Mouse (Mus musculus): ENCODE data around the gene Park7. TPM values are rescaled to one million over a fixed set of nuclear protein-coding genes. Genes with fewer than 3 reads are reported as not detected.

Gene Park7
- total and polyA plus RNA-seq, 3 experiments = 337 to 555 (median 495) TPM

GRCm38 (mm10) chr4:150896896-150897624 is 17.2 kb downstream of the Park7 start:
- TF ChIP-seq MAX (IDR thresholded peaks at IDR 0.05; ENCODE audit: low read length) (no peak), ZKSCAN1 (IDR thresholded peaks at IDR 0.05; ENCODE audit: borderline replicate concordance, low read depth, low read length) (no peak)
- peaks cover 0 to 22% of the 10 kb centered on the region in 2 experiments; a peak in 2 of 4 replicates for H3K4me1 ChIP-seq (ENCODE audit: control insufficient read depth in 1 of 2, insufficient read depth in 2 of 2)
- dilution Hi-C loops (cut with MboI; ENCODE audit: extremely low pct_ligation_motif_present, extremely low pct_unique_long_range_greater_than_20kb, low sequenced_read_pairs) = no loop called here
- no peak overlapping the region for H3K27ac ChIP-seq (ENCODE audit: insufficient read depth, low read depth)
- no peaks in the 10 kb centered on the region for H3K27me3 ChIP-seq (replicated peaks)
- no peak overlapping the region for H3K9ac ChIP-seq (ENCODE audit: insufficient read depth, low read depth)
- no peaks in the 10 kb centered on the region for H3K79me2 ChIP-seq (replicated peaks; ENCODE audit: control insufficient read depth, extremely low read depth, insufficient read depth, poor library complexity, severe bottlenecking)
- DNase-seq (ENCODE audit: extremely low read depth) = no peak
- no peaks in the 10 kb centered on the region for H3K9me3 ChIP-seq (replicated peaks; ENCODE audit: low read length)
- H3K4me2 ChIP-seq (ENCODE audit: insufficient read depth, low read depth, poor library complexity, severe bottlenecking) = no peak overlapping the region
- in situ Hi-C loops (cut with MboI; ENCODE audit: low pct_ligation_motif_present, low pct_unique_long_range_greater_than_20kb, low sequenced_read_pairs) = loop anchor here (10.0 kb wide), 1 partner anchor 222 kb away; no protein-coding TSS in a partner anchor
- H3K4me3 ChIP-seq (replicated peaks in 1 of 3; ENCODE audit: low read depth in 2 of 3, low read length in 2 of 3, poor library complexity in 1 of 3) = no peak overlapping the region
- peaks cover 57 to 69% of the 10 kb centered on the region in 2 experiments for H3K36me3 ChIP-seq (replicated peaks in 1 of 2; ENCODE audit: control insufficient read depth in 1 of 2, insufficient read depth in 1 of 2, low read length in 1 of 2)

- peaks cover 0 to 11% of the 10 kb centered on the region in 2 experiments; a peak in 2 of 4 replicates for H3K4me1 ChIP-seq (ENCODE audit: control insufficient read depth in 1 of 2, insufficient read depth in 2 of 2)
Observed at GRCm38 (mm10) chr4:150894718-150895501, 19.3 kb downstream of the Park7 start.

GRCm38 (mm10) chr4:150891308-150891707 is 22.9 kb downstream of the Park7 start:
- H3K9me3 ChIP-seq (replicated peaks; ENCODE audit: low read length) = no peaks in the 10 kb centered on the region
- in situ Hi-C loops (cut with MboI; ENCODE audit: low pct_ligation_motif_present, low pct_unique_long_range_greater_than_20kb, low sequenced_read_pairs) = loop anchor here (10.0 kb wide), 1 partner anchor 217 kb away; no protein-coding TSS in a partner anchor
- no peaks in the 10 kb centered on the region for H3K27me3 ChIP-seq (replicated peaks)
- H3K4me2 ChIP-seq (ENCODE audit: insufficient read depth, low read depth, poor library complexity, severe bottlenecking) = no peak overlapping the region
- DNase-seq (ENCODE audit: extremely low read depth) = no peak
- H3K4me3 ChIP-seq (replicated peaks in 1 of 3; ENCODE audit: low read depth in 2 of 3, low read length in 2 of 3, poor library complexity in 1 of 3) = no peak overlapping the region
- dilution Hi-C loops (cut with MboI; ENCODE audit: extremely low pct_ligation_motif_present, extremely low pct_unique_long_range_greater_than_20kb, low sequenced_read_pairs) = no loop called here
- TF ChIP-seq UBTF (IDR thresholded peaks at IDR 0.05; ENCODE audit: low read depth, low read length) = no peak
- no peak for TF ChIP-seq USF2 (conservative IDR thresholded peaks at IDR 0.05; ENCODE audit: low read depth, low read length)
- no peak for TF ChIP-seq MAZ (IDR thresholded peaks at IDR 0.05; ENCODE audit: low read depth, low read length)
- no peak for TF ChIP-seq KAT2A (IDR thresholded peaks at IDR 0.05; ENCODE audit: insufficient replicate concordance, low read length)
- TF ChIP-seq MXI1 (IDR thresholded peaks at IDR 0.05; ENCODE audit: low read depth, low read length) = no peak
- TF ChIP-seq CHD1 (IDR thresholded peaks at IDR 0.05; ENCODE audit: low read depth, low read length) = no peak
- no peak for TF ChIP-seq MAFK (IDR thresholded peaks at IDR 0.05; ENCODE audit: insufficient replicate concordance, low read length)
- TF ChIP-seq TCF12 (IDR thresholded peaks at IDR 0.05; ENCODE audit: low read depth, low read length) = no peak
- TF ChIP-seq MAX (IDR thresholded peaks at IDR 0.05; ENCODE audit: low read length) = no peak
- no peak for TF ChIP-seq SMC3 (IDR thresholded peaks at IDR 0.05; ENCODE audit: low read depth, low read length)
- TF ChIP-seq BHLHE40 (IDR thresholded peaks at IDR 0.05; ENCODE audit: low read depth, low read length) = no peak
- no peak for TF ChIP-seq ZC3H11A (IDR thresholded peaks at IDR 0.05; ENCODE audit: low read depth, low read length)
- no peak for TF ChIP-seq NRF1 (IDR thresholded peaks at IDR 0.05; ENCODE audit: low read depth, low read length)
- TF ChIP-seq HCFC1 (IDR thresholded peaks at IDR 0.05; ENCODE audit: low read depth, low read length) = no peak
- TF ChIP-seq RAD21 (IDR thresholded peaks at IDR 0.05; ENCODE audit: low read depth, low read length) = no peak
- no peak overlapping the region for H3K9ac ChIP-seq (ENCODE audit: insufficient read depth, low read depth)
- peaks cover 6 to 14% of the 10 kb centered on the region in 2 experiments for H3K36me3 ChIP-seq (replicated peaks in 1 of 2; ENCODE audit: control insufficient read depth in 1 of 2, insufficient read depth in 1 of 2, low read length in 1 of 2)
- no peaks in the 10 kb centered on the region; a peak in 1 of 4 replicates for H3K4me1 ChIP-seq (ENCODE audit: control insufficient read depth in 1 of 2, insufficient read depth in 2 of 2)
- H3K79me2 ChIP-seq (replicated peaks; ENCODE audit: control insufficient read depth, extremely low read depth, insufficient read depth, poor library complexity, severe bottlenecking) = no peaks in the 10 kb centered on the region
- no peak overlapping the region for H3K27ac ChIP-seq (ENCODE audit: insufficient read depth, low read depth)

More at GRCm38 (mm10) chr4:150894718-150895501, 19.3 kb downstream of the Park7 start:
- Histone ChIP-seq H3K79me2 (replicated peaks; ENCODE audit: control insufficient read depth, extremely low read depth, insufficient read depth, poor library complexity, severe bottlenecking) (no peaks in the 10 kb centered on the region), H3K27me3 (replicated peaks) (no peaks in the 10 kb centered on the region), H3K27ac (ENCODE audit: insufficient read depth, low read depth) (no peak overlapping the region), H3K9me3 (replicated peaks; ENCODE audit: low read length) (no peaks in the 10 kb centered on the region), H3K9ac (ENCODE audit: insufficient read depth, low read depth) (no peak overlapping the region), H3K36me3 (replicated peaks in 1 of 2; ENCODE audit: control insufficient read depth in 1 of 2, insufficient read depth in 1 of 2, low read length in 1 of 2) (peaks cover 37 to 50% of the 10 kb centered on the region in 2 experiments), H3K4me2 (ENCODE audit: insufficient read depth, low read depth, poor library complexity, severe bottlenecking) (no peak overlapping the region), H3K4me3 (replicated peaks in 1 of 3; ENCODE audit: low read depth in 2 of 3, low read length in 2 of 3, poor library complexity in 1 of 3) (no peak overlapping the region)
- dilution Hi-C loops (cut with MboI; ENCODE audit: extremely low pct_ligation_motif_present, extremely low pct_unique_long_range_greater_than_20kb, low sequenced_read_pairs) (no loop called here), in situ Hi-C loops (cut with MboI; ENCODE audit: low pct_ligation_motif_present, low pct_unique_long_range_greater_than_20kb, low sequenced_read_pairs) (loop anchor here (10.0 kb wide), 1 partner anchor 220 kb away; no protein-coding TSS in a partner anchor)
- DNase-seq (ENCODE audit: extremely low read depth) = no peak
- TF ChIP-seq ZNF384 (IDR thresholded peaks at IDR 0.05; ENCODE audit: low read depth, low read length) (no peak), POLR2AphosphoS2 (IDR thresholded peaks at IDR 0.05; ENCODE audit: low read depth, low read length) (no peak), EP300 (IDR thresholded peaks at IDR 0.05; ENCODE audit: low read length) (no peak), CTCF (conservative IDR thresholded peaks at IDR 0.05 in 1 of 2, IDR thresholded peaks at IDR 0.05 in 1 of 2; ENCODE audit: low read depth in 2 of 2, low read length in 2 of 2) (no peak), CHD2 (IDR thresholded peaks at IDR 0.05; ENCODE audit: low read length) (no peak), MAX (IDR thresholded peaks at IDR 0.05; ENCODE audit: low read length) (no peak), BHLHE40 (IDR thresholded peaks at IDR 0.05; ENCODE audit: low read depth, low read length) (no peak), ZC3H11A (IDR thresholded peaks at IDR 0.05; ENCODE audit: low read depth, low read length) (no peak), SMC3 (IDR thresholded peaks at IDR 0.05; ENCODE audit: low read depth, low read length) (no peak), ELF1 (IDR thresholded peaks at IDR 0.05; ENCODE audit: low read depth, low read length) (no peak), KAT2A (IDR thresholded peaks at IDR 0.05; ENCODE audit: insufficient replicate concordance, low read length) (no peak), TCF12 (IDR thresholded peaks at IDR 0.05; ENCODE audit: low read depth, low read length) (no peak), JUN (IDR thresholded peaks at IDR 0.05; ENCODE audit: insufficient read depth, low read depth, low read length) (no peak)

Data from CH12.LX (cell line).